Mouse (Mus musculus) hindbrain, postnatal 0 days (tissue): ENCODE data around the gene Zfp219. TPM values are rescaled to one million over a fixed set of nuclear protein-coding genes. Genes with fewer than 3 reads are reported as not detected.

Source experiments
- ATAC-seq: fragments of 200-750 bp; cut with Nextera tagmentation; 2 replicates; pipeline ENCODE4 v1.8.0; 2017; ENCODE audit warnings: mild to moderate bottlenecking, moderate TSS enrichment, moderate library complexity
- DNase-seq: peaks from one replicate; pipeline ENCODE4 v3.0.0-alpha.2; 2015; ENCODE audit warnings: low spot score
- H3K27ac ChIP-seq: fragments of 300-500 bp; sonication (generic); 2 replicates; pipeline ENCODE4 v1.5.1; 2014; ENCODE audit warnings: mild to moderate bottlenecking
- H3K27me3 ChIP-seq: fragments of 300-500 bp; sonication (generic); 2 replicates; pipeline ENCODE4 v1.6.1; 2014; ENCODE audit warnings: low read length, mixed read lengths; ENCODE audit not compliant: insufficient read depth
- H3K36me3 ChIP-seq: fragments of 300-500 bp; sonication (generic); 2 replicates; pipeline ENCODE4 v1.6.1; 2014; ENCODE audit warnings: low read length, mixed read lengths; ENCODE audit not compliant: insufficient read depth
- H3K4me1 ChIP-seq: fragments of 300-500 bp; sonication (generic); 2 replicates; pipeline ENCODE4 v1.6.1; 2014; ENCODE audit warnings: antibody characterized with exemption, low read length, mixed read lengths; ENCODE audit not compliant: insufficient read depth
- H3K4me2 ChIP-seq: fragments of 300-500 bp; sonication (generic); 2 replicates; pipeline ENCODE4 v1.6.1; 2014; ENCODE audit warnings: low read depth, mild to moderate bottlenecking, low read length, moderate library complexity, mixed read lengths
- H3K4me3 ChIP-seq: fragments of 300-500 bp; sonication (generic); 2 replicates; pipeline ENCODE4 v1.5.1; 2014; ENCODE audit warnings: low read length
- H3K9ac ChIP-seq: fragments of 300-500 bp; sonication (generic); replicated peaks from 2 replicates; pipeline ENCODE4 v1.6.1; 2014; ENCODE audit warnings: mild to moderate bottlenecking, low read length, moderate library complexity, mixed read lengths
- H3K9me3 ChIP-seq: fragments of 300-500 bp; sonication (generic); 2 replicates; pipeline ENCODE4 v1.6.1; 2016; ENCODE audit warnings: low read length, mixed read lengths
- CTCF ChIP-seq: IDR thresholded peaks from 2 replicates; pipeline ENCODE4 v1.5.1; 2016; ENCODE audit warnings: antibody characterized with exemption, control low read depth, low read depth
- WGBS: fragments of 180-500 bp; shearing (Covaris S2); extraction: QIAGEN DNeasy Blood & Tissue Kit; methylation state at CpG from one replicate; pipeline ENCODE4 v1.1.7; 2014; 5-methylcytosine and 5-hydroxymethylcytosine counted together
- polyA plus RNA-seq: library from polyadenylated mRNA; unstranded; fragments of >200 nt; fragmentation: Nextera tagmentation; extraction: Ambion mirVana; gene quantifications from 2 replicates; pipeline ENCODE4 v1.2.1, GENCODE M21; 2015
- total RNA-seq: library from RNA; depleted of rRNA; stranded (reverse); fragments of >200 nt; gene quantifications from 2 replicates; pipeline ENCODE4 v1.2.3, GENCODE M21; 2014

The Zfp219 gene
- total and polyA plus RNA-seq, 2 experiments from 2014 or later = 25.8 to 91.7 TPM

DNA sequence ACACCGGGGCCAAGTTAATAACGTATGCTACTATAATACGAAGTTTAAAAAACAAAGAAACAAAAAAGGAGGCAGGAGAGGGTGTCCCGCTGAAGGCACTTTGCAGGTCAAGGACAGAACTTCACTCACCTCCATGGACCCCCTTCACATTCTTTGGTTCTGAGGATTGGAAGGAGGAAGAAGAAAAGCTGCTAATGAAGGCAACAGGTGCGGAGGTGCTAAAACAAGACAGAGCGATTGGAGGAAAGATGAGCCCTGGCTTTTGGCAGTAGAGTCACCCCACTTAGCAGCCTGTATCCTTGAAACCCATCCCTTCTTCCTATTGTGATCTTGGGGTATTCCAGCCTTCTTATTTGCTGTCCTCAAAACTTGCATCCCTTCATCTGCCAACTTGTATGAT lies 10.7 kb downstream of the Zfp219 start:
- Histone ChIP-seq H3K9me3 (no peaks in the 10 kb centered on the region), H3K36me3 (peaks cover 21% of the 10 kb centered on the region), H3K4me2 (peak overlapping the region; percentile 55), H3K4me1 (peaks cover 34% of the 10 kb centered on the region), H3K27ac (peak overlapping the region; percentile 96), H3K4me3 (peak overlapping the region; percentile 26), H3K27me3 (no peaks in the 10 kb centered on the region), H3K9ac (peak overlapping the region; percentile 46)
- TF ChIP-seq CTCF = no peak
- 37% methylated on average over 6 of the region's 6 CpGs for WGBS
- ATAC-seq = no peak
- DNase-seq = no peak

DNA sequence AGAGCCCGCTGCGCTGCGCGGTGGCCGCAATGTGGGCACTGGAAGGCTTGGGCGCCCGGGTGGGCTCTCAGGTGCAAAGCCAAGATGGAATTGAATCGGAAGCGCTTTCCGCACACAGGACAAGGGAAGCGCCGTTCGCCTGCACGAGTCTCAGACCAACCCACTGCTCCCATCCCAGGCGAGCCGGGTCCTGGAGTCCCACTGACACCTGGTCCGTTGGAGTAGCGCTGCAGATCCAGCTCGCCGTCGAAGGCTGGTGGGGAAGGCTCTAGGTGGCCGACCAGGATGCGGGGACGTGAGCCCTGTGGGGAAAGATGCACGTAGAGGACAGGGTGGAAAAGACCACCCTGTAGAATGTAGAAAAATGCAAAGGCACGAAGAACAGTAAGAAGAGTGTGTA lies 11.2 kb downstream of the Zfp219 start:
- Histone ChIP-seq H3K9ac (peak overlapping the region; percentile 46; the same call in 1 of the 2 replicates), H3K4me1 (peaks cover 34% of the 10 kb centered on the region), H3K9me3 (no peaks in the 10 kb centered on the region), H3K27me3 (no peaks in the 10 kb centered on the region), H3K4me2 (peak overlapping the region; percentile 55), H3K36me3 (peaks cover 25% of the 10 kb centered on the region), H3K27ac (peak overlapping the region; percentile 96), H3K4me3 (peak overlapping the region; percentile 26)
- ATAC-seq = no peak
- DNase-seq = no peak
- 25% methylated on average over 26 of the region's 26 CpGs for WGBS
- TF ChIP-seq CTCF = no peak

DNA sequence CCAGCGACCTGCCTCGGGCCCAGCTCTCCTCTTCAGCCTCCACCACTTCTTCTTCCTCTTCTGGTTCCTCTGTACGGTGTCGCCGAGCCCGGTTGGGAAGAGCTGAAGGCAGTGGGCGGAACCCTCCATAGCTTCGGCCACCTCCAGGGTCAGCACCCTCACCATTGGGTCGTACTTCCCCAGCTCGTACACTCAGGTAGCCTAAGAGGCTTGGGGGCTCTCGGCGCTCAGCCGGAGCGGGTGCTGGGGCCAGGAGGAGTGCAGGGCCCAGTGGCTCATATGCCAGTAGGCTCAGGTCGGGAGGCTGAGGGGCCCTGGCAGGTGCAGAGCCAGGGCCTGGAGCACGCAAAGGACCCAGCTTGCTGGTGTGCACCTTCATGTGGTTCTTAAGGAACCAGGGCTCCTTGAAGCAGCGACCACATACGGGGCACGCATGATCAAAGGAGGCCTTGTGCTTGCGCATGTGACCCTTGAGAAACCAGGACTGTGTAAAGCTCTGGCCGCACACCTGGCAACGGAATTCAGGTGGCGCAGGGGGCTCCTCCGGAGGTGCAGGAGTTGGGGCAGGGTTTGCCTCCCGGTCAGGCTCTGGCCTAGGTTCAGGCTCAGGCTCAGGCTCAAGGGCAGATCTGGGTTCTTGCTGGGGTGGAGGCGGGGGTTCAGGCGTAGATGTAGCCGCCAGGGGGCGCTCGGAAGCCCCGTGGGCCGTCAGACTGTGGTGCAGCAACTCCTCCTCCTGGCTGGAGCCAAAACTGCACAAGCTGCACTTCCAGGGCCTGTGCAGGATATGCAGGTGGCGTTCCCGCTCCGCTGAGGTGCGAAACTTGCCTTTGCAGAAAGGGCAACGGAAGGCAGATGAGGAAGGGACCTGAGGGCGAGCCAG lies 12.0 kb downstream of the Zfp219 start:
- ATAC-seq (peak; percentile 51), DNase-seq (peak; percentile 94)
- TF ChIP-seq CTCF = peak; percentile 100
- Histone ChIP-seq H3K4me1 (peaks cover 39% of the 10 kb centered on the region), H3K27me3 (no peaks in the 10 kb centered on the region), H3K9me3 (no peaks in the 10 kb centered on the region), H3K4me2 (peak overlapping the region; percentile 55), H3K27ac (peak overlapping the region; percentile 96), H3K4me3 (peak overlapping the region; percentile 26), H3K9ac (peak overlapping the region; percentile 46), H3K36me3 (peaks cover 25% of the 10 kb centered on the region)
- WGBS = 48% methylated on average over 38 of the region's 38 CpGs

GRCm38 (mm10) chr14:52006771-52007170 lies 13.8 kb downstream of the Zfp219 start:
- Histone ChIP-seq H3K27ac (no peak overlapping the region; the same call in 1 of the 2 replicates), H3K9me3 (no peaks in the 10 kb centered on the region), H3K27me3 (no peaks in the 10 kb centered on the region), H3K36me3 (peaks cover 40% of the 10 kb centered on the region), H3K9ac (no peak overlapping the region), H3K4me2 (no peak overlapping the region), H3K4me3 (no peak overlapping the region), H3K4me1 (peaks cover 30% of the 10 kb centered on the region)
- TF ChIP-seq CTCF = no peak
- no peak for DNase-seq
- no peak for ATAC-seq
- 92% methylated on average over 23 of the region's 23 CpGs for whole genome bisulfite sequencing

- Histone ChIP-seq H3K4me1 (peaks cover 24% of the 10 kb centered on the region), H3K27me3 (no peaks in the 10 kb centered on the region), H3K9ac (no peak overlapping the region), H3K9me3 (no peaks in the 10 kb centered on the region), H3K4me2 (no peak overlapping the region), H3K4me3 (no peak overlapping the region), H3K36me3 (peaks cover 40% of the 10 kb centered on the region), H3K27ac (peak overlapping the region; percentile 0; the same call in 1 of the 2 replicates)
- ATAC-seq (no peak), DNase-seq (peak; percentile 49)
- peak; percentile 56 for TF ChIP-seq CTCF
- WGBS = 72% methylated on average over 8 of the region's 8 CpGs
Measured at GRCm38 (mm10) chr14:52006241-52006640, 14.3 kb downstream of the Zfp219 start.

DNA sequence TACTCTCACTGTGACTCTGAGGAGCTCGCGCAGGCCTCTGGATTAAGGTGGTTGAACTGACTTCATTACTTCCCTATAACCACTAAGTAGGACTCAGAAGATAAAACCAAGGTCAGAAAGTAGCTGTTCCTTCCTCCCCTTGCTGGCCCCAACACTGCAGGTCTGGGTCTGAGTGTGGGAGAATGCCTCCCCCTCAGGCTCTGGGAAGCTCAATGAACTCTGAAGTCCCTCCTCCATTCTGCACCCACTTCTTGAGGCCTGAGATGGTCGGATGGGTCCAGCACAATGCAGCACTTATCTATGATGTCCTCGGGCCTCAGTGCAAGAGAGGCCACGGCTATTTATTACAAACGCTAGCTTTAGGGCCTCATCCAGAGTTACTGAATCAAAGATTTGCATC lies 14.9 kb downstream of the Zfp219 start:
- Histone ChIP-seq H3K4me1 (peaks cover 24% of the 10 kb centered on the region), H3K27me3 (no peaks in the 10 kb centered on the region), H3K9me3 (no peaks in the 10 kb centered on the region), H3K27ac (peak overlapping the region; percentile 81; the same call in 1 of the 2 replicates), H3K4me2 (no peak overlapping the region), H3K4me3 (no peak overlapping the region), H3K36me3 (peaks cover 43% of the 10 kb centered on the region), H3K9ac (no peak overlapping the region)
- TF ChIP-seq CTCF = no peak
- WGBS = 69% methylated on average over 6 of the region's 6 CpGs
- DNase-seq (no peak), ATAC-seq (no peak)

DNA sequence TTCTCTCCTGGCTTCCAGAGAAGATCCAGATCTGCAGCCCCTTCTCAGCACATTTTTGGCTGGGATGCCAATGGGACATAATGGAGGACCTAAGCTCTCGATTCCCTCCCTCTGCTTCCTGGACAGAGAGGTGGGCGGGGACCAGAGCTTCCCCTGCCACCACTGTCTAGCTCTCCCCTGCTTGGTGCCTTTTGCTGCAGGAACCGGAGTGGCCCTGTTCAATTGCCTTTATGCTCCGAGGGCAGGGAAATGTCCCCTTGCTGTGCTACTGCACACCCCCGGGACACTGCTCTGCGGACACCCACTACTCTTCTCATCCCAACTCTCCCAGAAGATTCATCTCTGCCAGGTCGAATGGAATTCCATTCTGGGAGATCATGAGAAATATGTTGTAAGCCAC lies 15.4 kb downstream of the Zfp219 start:
- Histone ChIP-seq H3K27ac (peak overlapping the region; percentile 81), H3K9me3 (no peaks in the 10 kb centered on the region), H3K4me3 (no peak overlapping the region), H3K27me3 (no peaks in the 10 kb centered on the region), H3K4me2 (no peak overlapping the region), H3K4me1 (peaks cover 22% of the 10 kb centered on the region), H3K36me3 (peaks cover 46% of the 10 kb centered on the region), H3K9ac (0 out of 2 replicates have a peak overlapping the region, but pooled peaks have one; percentile 21)
- WGBS = 49% methylated on average over 7 of the region's 7 CpGs
- DNase-seq (no peak), ATAC-seq (no peak)
- no peak for TF ChIP-seq CTCF
